Mouse (Mus musculus): ENCODE data around the gene Plod3.
A peak's percentile ranks its signal among the peaks of the same experiment; 100 is the strongest.

The Plod3 gene

DNA sequence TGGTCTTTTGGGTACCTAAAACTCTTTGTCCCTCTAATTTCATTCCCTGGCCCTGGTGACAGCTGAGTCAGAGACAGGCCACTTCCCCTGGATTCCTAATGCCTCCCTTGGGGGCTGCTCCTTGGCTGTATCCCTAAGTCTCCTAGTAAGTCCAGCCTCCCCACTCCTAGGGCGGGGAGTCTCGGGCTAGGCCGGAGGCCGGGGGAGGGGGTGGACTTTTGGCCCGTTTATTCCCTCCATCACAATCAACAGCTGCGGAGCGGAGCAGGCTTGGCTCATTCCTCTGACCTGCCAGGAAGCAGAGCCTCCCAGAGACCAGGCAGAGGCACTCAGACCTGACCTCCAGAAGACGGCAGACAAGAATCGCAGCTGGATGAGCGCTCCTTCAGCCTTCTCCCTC is 19.2 kb upstream of the Plod3 start:
- H3K4me3 ChIP-seq (replicated peaks; ENCODE audit: low read length): no peak overlapping the region
- H3K27me3 ChIP-seq (ENCODE audit: insufficient read depth, low read length): no peaks in the 10 kb centered on the region
- peaks cover 58% of the 10 kb centered on the region for H3K4me1 ChIP-seq (replicated peaks; ENCODE audit: low read depth, low read length)
- H3K36me3 ChIP-seq (ENCODE audit: insufficient read depth, low read length): peaks cover 55% of the 10 kb centered on the region
- H3K9me3 ChIP-seq (ENCODE audit: low read length): no peaks in the 10 kb centered on the region
- no peak for TF ChIP-seq CTCF (conservative IDR thresholded peaks at IDR 0.05; ENCODE audit: low read length)
- no peak for TF ChIP-seq NANOG (IDR thresholded peaks at IDR 0.05; ENCODE audit: borderline replicate concordance, low read length)
- no peak for TF ChIP-seq POU5F1 (IDR thresholded peaks at IDR 0.05; ENCODE audit: borderline replicate concordance, low read length)

- Histone ChIP-seq H3K27me3 (ENCODE audit: insufficient read depth, low read length) (no peaks in the 10 kb centered on the region), H3K9me3 (ENCODE audit: low read length) (no peaks in the 10 kb centered on the region), H3K36me3 (ENCODE audit: insufficient read depth, low read length) (peaks cover 25% of the 10 kb centered on the region), H3K4me1 (replicated peaks; ENCODE audit: low read depth, low read length) (peaks cover 27% of the 10 kb centered on the region), H3K4me3 (replicated peaks; ENCODE audit: low read length) (no peak overlapping the region)
- TF ChIP-seq CTCF (conservative IDR thresholded peaks at IDR 0.05; ENCODE audit: low read length) (peak; percentile 66), NANOG (IDR thresholded peaks at IDR 0.05; ENCODE audit: borderline replicate concordance, low read length) (no peak)
Observed at GRCm38 (mm10) chr5:136970703-136971102, 16.1 kb upstream of the Plod3 start.

DNA sequence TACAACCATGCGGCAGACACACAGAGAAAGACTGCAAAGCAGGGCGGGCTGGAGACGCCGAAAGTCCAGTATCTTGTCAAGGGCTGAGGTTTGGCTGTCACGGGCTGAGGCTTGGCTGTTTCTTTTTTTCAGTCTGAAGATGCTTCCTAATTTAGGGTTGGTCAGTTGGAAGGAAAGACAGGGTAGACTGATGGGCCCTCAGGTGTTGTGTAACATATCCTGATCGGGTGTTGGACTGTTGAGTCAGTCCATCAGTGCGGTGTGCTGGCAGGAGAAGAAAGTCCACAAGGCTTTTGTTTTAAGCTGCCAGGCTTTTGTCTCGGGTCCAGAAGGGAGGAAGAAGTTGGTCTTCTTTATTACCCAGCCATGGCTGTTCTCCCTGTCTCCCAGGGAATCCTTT is 13.1 kb upstream of the Plod3 start:
- TF ChIP-seq CTCF (conservative IDR thresholded peaks at IDR 0.05; ENCODE audit: low read length): no peak
- no peak for TF ChIP-seq POU5F1 (IDR thresholded peaks at IDR 0.05; ENCODE audit: borderline replicate concordance, low read length)
- TF ChIP-seq NANOG (IDR thresholded peaks at IDR 0.05; ENCODE audit: borderline replicate concordance, low read length): no peak
- H3K36me3 ChIP-seq (ENCODE audit: insufficient read depth, low read length): peaks cover 7% of the 10 kb centered on the region; the same call in 1 of the 2 replicates
- no peaks in the 10 kb centered on the region for H3K27me3 ChIP-seq (ENCODE audit: insufficient read depth, low read length)
- peaks cover 1% of the 10 kb centered on the region for H3K9me3 ChIP-seq (ENCODE audit: low read length)
- H3K4me3 ChIP-seq (replicated peaks; ENCODE audit: low read length): no peak overlapping the region
- no peaks in the 10 kb centered on the region; the same call in 1 of the 2 replicates for H3K4me1 ChIP-seq (replicated peaks; ENCODE audit: low read depth, low read length)

DNA sequence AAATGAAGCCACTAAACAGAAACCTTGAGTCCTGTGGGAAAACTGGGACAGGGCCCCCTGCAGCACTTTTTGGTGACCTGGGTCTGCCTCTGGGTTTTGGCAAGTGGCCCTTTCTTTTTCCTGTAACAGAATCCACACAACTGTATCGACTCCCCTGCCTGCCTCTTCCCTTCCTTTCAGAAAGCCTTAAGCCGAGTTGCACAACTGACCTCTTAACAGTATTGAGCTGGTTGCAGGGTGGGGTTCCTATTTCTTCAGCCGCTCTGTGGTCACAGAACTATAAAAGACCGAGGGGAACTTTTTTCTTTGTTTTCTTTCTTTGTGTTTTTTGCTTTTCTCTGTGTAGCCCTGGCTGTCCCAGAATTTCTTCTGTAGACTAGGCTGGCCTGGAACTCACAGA is 9.1 kb upstream of the Plod3 start:
- no peak overlapping the region for H3K4me3 ChIP-seq (replicated peaks; ENCODE audit: low read length)
- H3K27me3 ChIP-seq (ENCODE audit: insufficient read depth, low read length): no peaks in the 10 kb centered on the region
- no peak for TF ChIP-seq NANOG (IDR thresholded peaks at IDR 0.05; ENCODE audit: borderline replicate concordance, low read length)
- TF ChIP-seq POU5F1 (IDR thresholded peaks at IDR 0.05; ENCODE audit: borderline replicate concordance, low read length): no peak
- no peak for TF ChIP-seq CTCF (conservative IDR thresholded peaks at IDR 0.05; ENCODE audit: low read length)
- peaks cover 20% of the 10 kb centered on the region for H3K36me3 ChIP-seq (ENCODE audit: insufficient read depth, low read length)
- peaks cover 9% of the 10 kb centered on the region for H3K9me3 ChIP-seq (ENCODE audit: low read length)
- H3K4me1 ChIP-seq (replicated peaks; ENCODE audit: low read depth, low read length): peaks cover 8% of the 10 kb centered on the region

GRCm38 (mm10) chr5:136979762-136980161 is 7.1 kb upstream of the Plod3 start:
- H3K4me3 ChIP-seq (replicated peaks; ENCODE audit: low read length): no peak overlapping the region

GRCm38 (mm10) chr5:136980974-136981373 is 5.8 kb upstream of the Plod3 start:
- Histone ChIP-seq H3K27me3 (ENCODE audit: insufficient read depth, low read length) (no peaks in the 10 kb centered on the region), H3K4me3 (replicated peaks; ENCODE audit: low read length) (no peak overlapping the region), H3K4me1 (replicated peaks; ENCODE audit: low read depth, low read length) (peaks cover 34% of the 10 kb centered on the region), H3K36me3 (ENCODE audit: insufficient read depth, low read length) (peaks cover 51% of the 10 kb centered on the region), H3K9me3 (ENCODE audit: low read length) (peaks cover 9% of the 10 kb centered on the region)
- TF ChIP-seq CTCF (conservative IDR thresholded peaks at IDR 0.05; ENCODE audit: low read length): peak; percentile 73
- no peak for TF ChIP-seq POU5F1 (IDR thresholded peaks at IDR 0.05; ENCODE audit: borderline replicate concordance, low read length)

More at GRCm38 (mm10) chr5:136979762-136980161, 7.1 kb upstream of the Plod3 start:
- no peaks in the 10 kb centered on the region for H3K27me3 ChIP-seq (ENCODE audit: insufficient read depth, low read length)
- H3K36me3 ChIP-seq (ENCODE audit: insufficient read depth, low read length): peaks cover 39% of the 10 kb centered on the region
- TF ChIP-seq NANOG (IDR thresholded peaks at IDR 0.05; ENCODE audit: borderline replicate concordance, low read length) (no peak), POU5F1 (IDR thresholded peaks at IDR 0.05; ENCODE audit: borderline replicate concordance, low read length) (no peak), CTCF (conservative IDR thresholded peaks at IDR 0.05; ENCODE audit: low read length) (no peak)
- peaks cover 9% of the 10 kb centered on the region for H3K9me3 ChIP-seq (ENCODE audit: low read length)
- peaks cover 23% of the 10 kb centered on the region for H3K4me1 ChIP-seq (replicated peaks; ENCODE audit: low read depth, low read length)

DNA sequence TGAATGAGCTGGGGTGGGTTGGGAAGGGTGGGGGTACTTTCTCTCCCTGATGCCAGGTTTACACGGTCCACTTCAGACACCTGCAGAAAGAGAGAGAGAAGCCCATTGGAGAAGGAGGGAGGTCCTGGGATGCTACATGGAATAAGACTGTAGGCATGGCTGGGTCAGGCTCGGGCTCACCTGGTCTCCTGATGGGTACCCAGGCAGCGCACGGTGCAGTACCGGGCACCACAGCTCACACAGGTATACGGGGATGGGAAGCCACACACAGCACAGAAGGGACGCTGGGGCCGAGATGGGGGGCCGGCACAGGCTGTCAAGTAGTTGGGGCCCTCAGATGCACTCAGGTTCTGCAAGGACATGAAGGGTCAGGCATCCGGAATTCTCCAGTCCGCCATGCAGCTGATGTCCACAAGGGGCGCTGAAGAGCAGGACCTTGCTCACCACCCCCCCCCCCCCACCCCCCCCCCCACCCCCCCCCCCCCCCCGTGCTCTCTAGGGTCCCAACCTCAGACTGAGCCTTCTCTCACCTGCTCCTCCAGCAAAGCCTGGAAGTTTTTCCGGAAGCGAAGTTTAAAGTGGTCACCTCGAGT is 4.4 kb upstream of the Plod3 start:
- Histone ChIP-seq H3K27me3 (ENCODE audit: insufficient read depth, low read length) (no peaks in the 10 kb centered on the region), H3K4me1 (replicated peaks; ENCODE audit: low read depth, low read length) (peaks cover 37% of the 10 kb centered on the region), H3K9me3 (ENCODE audit: low read length) (peaks cover 9% of the 10 kb centered on the region), H3K36me3 (ENCODE audit: insufficient read depth, low read length) (peaks cover 51% of the 10 kb centered on the region), H3K4me3 (replicated peaks; ENCODE audit: low read length) (no peak overlapping the region)
- TF ChIP-seq CTCF (conservative IDR thresholded peaks at IDR 0.05; ENCODE audit: low read length) (peak; percentile 57), POU5F1 (IDR thresholded peaks at IDR 0.05; ENCODE audit: borderline replicate concordance, low read length) (no peak), NANOG (IDR thresholded peaks at IDR 0.05; ENCODE audit: borderline replicate concordance, low read length) (no peak)

- Histone ChIP-seq H3K4me1 (replicated peaks; ENCODE audit: low read depth, low read length) (peaks cover 55% of the 10 kb centered on the region), H3K4me3 (replicated peaks; ENCODE audit: low read length) (no peak overlapping the region), H3K9me3 (ENCODE audit: low read length) (no peaks in the 10 kb centered on the region), H3K36me3 (ENCODE audit: insufficient read depth, low read length) (peaks cover 61% of the 10 kb centered on the region), H3K27me3 (ENCODE audit: insufficient read depth, low read length) (no peaks in the 10 kb centered on the region)
- TF ChIP-seq CTCF (conservative IDR thresholded peaks at IDR 0.05; ENCODE audit: low read length) (no peak), NANOG (IDR thresholded peaks at IDR 0.05; ENCODE audit: borderline replicate concordance, low read length) (no peak), POU5F1 (IDR thresholded peaks at IDR 0.05; ENCODE audit: borderline replicate concordance, low read length) (no peak)
Observed at GRCm38 (mm10) chr5:136984828-136985227, 2.0 kb upstream of the Plod3 start.

Measured in E14TG2a.4 (cell line).